Mouse (Mus musculus): ENCODE measurements around the gene Zfp74. TPM values are rescaled to one million over a fixed set of nuclear protein-coding genes. Genes with fewer than 3 reads are reported as not detected.
A peak's percentile ranks its signal among the peaks of the same experiment; 100 is the strongest.

The Zfp74 gene
- polyA plus RNA-seq, 1 experiment from 2014 or later = 9.2 TPM

GRCm38 (mm10) chr7:29959004-29959403 lies 5.1 kb upstream of the Zfp74 start:
- Histone ChIP-seq H3K4me3 (ENCODE audit: low read depth, low read length) (no peak overlapping the region), H3K27me3 (replicated peaks; ENCODE audit: control insufficient read depth, insufficient read depth, low read length) (no peaks in the 10 kb centered on the region), H3K4me2 (ENCODE audit: low read length) (no peak overlapping the region), H3K9ac (ENCODE audit: low read length) (no peak overlapping the region), H3K36me3 (ENCODE audit: control insufficient read depth, insufficient read depth, low read length) (no peaks in the 10 kb centered on the region), H3K27ac (ENCODE audit: low read depth, low read length) (no peak overlapping the region), H3K4me1 (ENCODE audit: control insufficient read depth, insufficient read depth, low read length) (no peaks in the 10 kb centered on the region), H3K9me3 (replicated peaks; ENCODE audit: control insufficient read depth, low read length) (no peaks in the 10 kb centered on the region)
- ATAC-seq (no peak), DNase-seq (ENCODE audit: low spot score) (no peak)
- WGBS = 65% methylated on average over 3 of the region's 3 CpGs

- H3K36me3 ChIP-seq (ENCODE audit: control insufficient read depth, insufficient read depth, low read length) = no peaks in the 10 kb centered on the region
- DNase-seq (ENCODE audit: low spot score) (no peak), ATAC-seq (no peak)
- no peak overlapping the region for H3K4me2 ChIP-seq (ENCODE audit: low read length)
- H3K27ac ChIP-seq (ENCODE audit: low read depth, low read length) = no peak overlapping the region
- no peak overlapping the region for H3K9ac ChIP-seq (ENCODE audit: low read length)
- H3K27me3 ChIP-seq (replicated peaks; ENCODE audit: control insufficient read depth, insufficient read depth, low read length) = no peaks in the 10 kb centered on the region
- no peaks in the 10 kb centered on the region for H3K4me1 ChIP-seq (ENCODE audit: control insufficient read depth, insufficient read depth, low read length)
- H3K9me3 ChIP-seq (replicated peaks; ENCODE audit: control insufficient read depth, low read length) = no peaks in the 10 kb centered on the region
- no peak overlapping the region for H3K4me3 ChIP-seq (ENCODE audit: low read depth, low read length)
- 86% methylated on average over 11 of the region's 11 CpGs for WGBS
Measured at GRCm38 (mm10) chr7:29958125-29958724, 4.3 kb upstream of the Zfp74 start.

- no peak overlapping the region for H3K9ac ChIP-seq (ENCODE audit: low read length)
Measured at GRCm38 (mm10) chr7:29956257-29956656, 2.4 kb upstream of the Zfp74 start.

GRCm38 (mm10) chr7:29954731-29955130 lies 842 bp upstream of the Zfp74 start:
- no peak overlapping the region for H3K27ac ChIP-seq (ENCODE audit: low read depth, low read length)
- H3K36me3 ChIP-seq (ENCODE audit: control insufficient read depth, insufficient read depth, low read length) = peaks cover 13% of the 10 kb centered on the region
- peak; percentile 45 for DNase-seq (ENCODE audit: low spot score)
- H3K4me2 ChIP-seq (ENCODE audit: low read length) = peak overlapping the region; percentile 58
- WGBS = 23% methylated on average over 4 of the region's 4 CpGs
- no peaks in the 10 kb centered on the region for H3K27me3 ChIP-seq (replicated peaks; ENCODE audit: control insufficient read depth, insufficient read depth, low read length)
- no peaks in the 10 kb centered on the region for H3K4me1 ChIP-seq (ENCODE audit: control insufficient read depth, insufficient read depth, low read length)
- H3K9ac ChIP-seq (ENCODE audit: low read length) = no peak overlapping the region
- H3K4me3 ChIP-seq (ENCODE audit: low read depth, low read length) = no peak overlapping the region
- no peaks in the 10 kb centered on the region for H3K9me3 ChIP-seq (replicated peaks; ENCODE audit: control insufficient read depth, low read length)
- ATAC-seq = no peak

More at GRCm38 (mm10) chr7:29956257-29956656, 2.4 kb upstream of the Zfp74 start:
- no peaks in the 10 kb centered on the region for H3K4me1 ChIP-seq (ENCODE audit: control insufficient read depth, insufficient read depth, low read length)
- ATAC-seq (no peak), DNase-seq (ENCODE audit: low spot score) (no peak)
- no peaks in the 10 kb centered on the region for H3K27me3 ChIP-seq (replicated peaks; ENCODE audit: control insufficient read depth, insufficient read depth, low read length)
- 71% methylated on average over 9 of the region's 10 CpGs for WGBS
- H3K4me2 ChIP-seq (ENCODE audit: low read length) = no peak overlapping the region
- H3K4me3 ChIP-seq (ENCODE audit: low read depth, low read length) = no peak overlapping the region
- H3K27ac ChIP-seq (ENCODE audit: low read depth, low read length) = no peak overlapping the region
- H3K36me3 ChIP-seq (ENCODE audit: control insufficient read depth, insufficient read depth, low read length) = peaks cover 2% of the 10 kb centered on the region; the same call in 1 of the 2 replicates
- H3K9me3 ChIP-seq (replicated peaks; ENCODE audit: control insufficient read depth, low read length) = no peaks in the 10 kb centered on the region

- peak overlapping the region; percentile 58 for H3K4me2 ChIP-seq (ENCODE audit: low read length)
- peak overlapping the region; percentile 95; the same call in 1 of the 2 replicates for H3K27ac ChIP-seq (ENCODE audit: low read depth, low read length)
- no peaks in the 10 kb centered on the region for H3K4me1 ChIP-seq (ENCODE audit: control insufficient read depth, insufficient read depth, low read length)
- 44% methylated on average over 10 of the region's 10 CpGs for WGBS
- no peak for DNase-seq (ENCODE audit: low spot score)
- no peak for ATAC-seq
- no peaks in the 10 kb centered on the region for H3K27me3 ChIP-seq (replicated peaks; ENCODE audit: control insufficient read depth, insufficient read depth, low read length)
- no peaks in the 10 kb centered on the region for H3K9me3 ChIP-seq (replicated peaks; ENCODE audit: control insufficient read depth, low read length)
- peaks cover 18% of the 10 kb centered on the region for H3K36me3 ChIP-seq (ENCODE audit: control insufficient read depth, insufficient read depth, low read length)
- peak overlapping the region; percentile 70 for H3K4me3 ChIP-seq (ENCODE audit: low read depth, low read length)
- peak overlapping the region; percentile 95 for H3K9ac ChIP-seq (ENCODE audit: low read length)
Measured at GRCm38 (mm10) chr7:29953086-29953485, 803 bp downstream of the Zfp74 start.

GRCm38 (mm10) chr7:29944201-29944600 lies 9.7 kb downstream of the Zfp74 start:
- DNase-seq (ENCODE audit: low spot score) = peak; percentile 49
- Histone ChIP-seq H3K9ac (ENCODE audit: low read length) (no peak overlapping the region), H3K36me3 (ENCODE audit: control insufficient read depth, insufficient read depth, low read length) (peaks cover 28% of the 10 kb centered on the region), H3K4me1 (ENCODE audit: control insufficient read depth, insufficient read depth, low read length) (no peaks in the 10 kb centered on the region), H3K27me3 (replicated peaks; ENCODE audit: control insufficient read depth, insufficient read depth, low read length) (no peaks in the 10 kb centered on the region), H3K4me2 (ENCODE audit: low read length) (no peak overlapping the region), H3K4me3 (ENCODE audit: low read depth, low read length) (no peak overlapping the region), H3K27ac (ENCODE audit: low read depth, low read length) (no peak overlapping the region), H3K9me3 (replicated peaks; ENCODE audit: control insufficient read depth, low read length) (no peaks in the 10 kb centered on the region)
- ATAC-seq = no peak
- 67% methylated on average over 2 of the region's 2 CpGs for WGBS

- Histone ChIP-seq H3K9me3 (replicated peaks; ENCODE audit: control insufficient read depth, low read length) (no peaks in the 10 kb centered on the region), H3K4me2 (ENCODE audit: low read length) (no peak overlapping the region), H3K27ac (ENCODE audit: low read depth, low read length) (no peak overlapping the region), H3K27me3 (replicated peaks; ENCODE audit: control insufficient read depth, insufficient read depth, low read length) (no peaks in the 10 kb centered on the region), H3K4me3 (ENCODE audit: low read depth, low read length) (no peak overlapping the region), H3K9ac (ENCODE audit: low read length) (no peak overlapping the region), H3K36me3 (ENCODE audit: control insufficient read depth, insufficient read depth, low read length) (peaks cover 25% of the 10 kb centered on the region), H3K4me1 (ENCODE audit: control insufficient read depth, insufficient read depth, low read length) (no peaks in the 10 kb centered on the region)
- 69% methylated on average over 2 of the region's 2 CpGs for WGBS
- ATAC-seq (no peak), DNase-seq (ENCODE audit: low spot score) (no peak)
Measured at GRCm38 (mm10) chr7:29943720-29944119, 10.2 kb downstream of the Zfp74 start.

GRCm38 (mm10) chr7:29942740-29943139 lies 11.1 kb downstream of the Zfp74 start:
- ATAC-seq (no peak), DNase-seq (ENCODE audit: low spot score) (no peak)
- Histone ChIP-seq H3K27ac (ENCODE audit: low read depth, low read length) (no peak overlapping the region), H3K27me3 (replicated peaks; ENCODE audit: control insufficient read depth, insufficient read depth, low read length) (no peaks in the 10 kb centered on the region), H3K4me2 (ENCODE audit: low read length) (no peak overlapping the region), H3K4me1 (ENCODE audit: control insufficient read depth, insufficient read depth, low read length) (no peaks in the 10 kb centered on the region), H3K36me3 (ENCODE audit: control insufficient read depth, insufficient read depth, low read length) (peaks cover 27% of the 10 kb centered on the region), H3K9me3 (replicated peaks; ENCODE audit: control insufficient read depth, low read length) (no peaks in the 10 kb centered on the region), H3K9ac (ENCODE audit: low read length) (no peak overlapping the region), H3K4me3 (ENCODE audit: low read depth, low read length) (no peak overlapping the region)
- 32% methylated on average over 2 of the region's 2 CpGs for WGBS

- Histone ChIP-seq H3K4me1 (ENCODE audit: control insufficient read depth, insufficient read depth, low read length) (no peaks in the 10 kb centered on the region), H3K27me3 (replicated peaks; ENCODE audit: control insufficient read depth, insufficient read depth, low read length) (no peaks in the 10 kb centered on the region), H3K4me2 (ENCODE audit: low read length) (no peak overlapping the region), H3K9ac (ENCODE audit: low read length) (no peak overlapping the region), H3K36me3 (ENCODE audit: control insufficient read depth, insufficient read depth, low read length) (peaks cover 40% of the 10 kb centered on the region), H3K27ac (ENCODE audit: low read depth, low read length) (no peak overlapping the region), H3K4me3 (ENCODE audit: low read depth, low read length) (no peak overlapping the region), H3K9me3 (replicated peaks; ENCODE audit: control insufficient read depth, low read length) (no peaks in the 10 kb centered on the region)
- ATAC-seq (no peak), DNase-seq (ENCODE audit: low spot score) (peak; percentile 24)
- WGBS = 86% methylated on average over 11 of the region's 11 CpGs
Measured at GRCm38 (mm10) chr7:29941027-29941426, 12.9 kb downstream of the Zfp74 start.
